Mouse (Mus musculus): ENCODE data around the gene Syn3.

The Syn3 gene

DNA sequence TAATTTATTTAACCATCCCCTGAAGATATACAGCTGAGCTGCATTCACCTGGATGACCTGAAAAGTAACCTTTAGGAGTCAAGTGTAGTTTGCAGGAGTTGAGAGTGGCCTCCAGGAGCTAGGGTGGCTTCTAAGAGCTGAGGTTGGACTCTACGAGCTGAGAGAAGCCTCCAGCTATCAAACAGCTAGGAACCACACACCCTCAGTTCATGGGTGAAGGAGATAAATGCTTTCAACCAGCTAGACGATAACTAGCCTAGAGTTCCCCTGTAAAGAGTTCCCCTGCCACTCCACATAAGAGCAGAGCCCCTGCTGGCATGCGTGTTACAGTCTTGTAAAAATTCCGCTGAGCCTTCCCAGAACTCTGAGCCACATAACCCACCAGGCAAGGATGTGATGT, 129.3 kb downstream of the Syn3 start:
- no peak for DNase-seq (ENCODE audit: low spot score in 2 of 2)

DNA sequence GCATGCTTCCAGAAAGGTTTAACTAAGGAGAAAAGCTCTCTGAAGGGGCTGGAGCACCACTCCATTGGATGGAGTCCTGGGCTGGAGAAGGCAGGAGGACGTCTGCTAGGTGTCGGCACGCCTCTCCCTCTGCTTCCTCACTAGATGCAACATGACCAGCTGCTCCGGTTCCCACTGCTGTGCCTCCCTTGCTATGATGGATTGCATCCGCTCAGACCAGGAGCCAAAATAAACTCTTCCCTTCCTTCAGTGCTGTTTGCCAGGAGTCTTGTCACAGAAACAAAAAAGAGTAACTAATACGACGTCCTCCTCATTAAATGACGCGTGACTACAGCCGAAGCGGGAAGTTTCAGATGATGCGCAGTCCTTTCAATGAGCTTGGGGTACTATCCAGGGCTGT, 129.9 kb downstream of the Syn3 start:
- DNase-seq (ENCODE audit: low spot score in 2 of 2) = no peak

DNA sequence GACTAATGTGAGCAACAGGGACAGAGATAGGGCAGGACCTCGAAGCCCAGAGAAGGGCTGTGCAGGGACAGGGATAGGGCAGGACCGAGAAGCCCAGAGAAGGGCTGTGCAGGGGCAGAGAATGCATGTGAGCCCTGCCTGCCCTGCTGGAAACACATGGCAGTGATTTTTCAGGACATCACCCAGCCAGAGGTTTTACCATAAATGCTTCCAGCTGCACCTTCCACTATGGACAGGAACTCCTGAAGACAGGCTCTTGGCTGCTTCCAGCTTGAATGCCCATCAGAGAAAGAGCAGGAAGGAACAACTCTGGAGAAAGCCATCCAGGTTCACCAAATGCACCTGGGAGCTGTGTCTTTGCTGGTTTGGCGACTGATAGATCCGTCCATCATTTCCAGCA, 131.3 kb downstream of the Syn3 start:
- no peak for DNase-seq (ENCODE audit: low spot score in 2 of 2)

GRCm38 (mm10) chr10:86365632-86366092, 133.0 kb downstream of the Syn3 start:
- no peak for DNase-seq (ENCODE audit: low spot score in 2 of 2)

DNA sequence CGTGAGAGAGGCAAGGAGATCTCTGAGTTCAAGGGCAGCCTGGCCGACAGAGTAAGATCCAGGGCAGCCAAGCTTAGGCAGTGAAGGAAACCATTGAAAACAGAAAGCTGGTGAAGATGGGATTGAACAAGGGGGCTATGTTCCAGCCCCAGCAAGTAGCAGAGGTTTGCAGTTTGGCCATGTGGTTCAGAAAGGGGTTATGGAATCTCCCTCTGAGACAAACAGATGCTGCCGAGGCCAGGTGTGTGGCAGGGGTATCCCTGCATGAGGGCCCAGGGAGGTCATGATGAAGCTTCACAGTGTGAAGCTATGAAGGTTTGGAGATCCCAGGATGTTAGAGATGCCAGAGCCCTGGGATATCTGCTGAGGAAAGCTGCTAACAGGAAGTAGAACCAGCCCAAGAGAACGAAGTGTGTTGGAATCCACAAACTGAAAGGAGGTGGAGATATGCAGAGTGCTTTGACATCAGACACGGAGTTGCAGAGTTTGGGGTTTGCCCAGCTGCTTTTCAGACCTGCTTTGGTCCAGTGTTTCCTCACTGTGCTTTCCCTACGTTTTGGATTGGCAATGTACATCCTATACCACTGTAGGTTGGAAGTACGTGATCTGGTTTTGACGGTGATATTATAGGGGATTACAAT, 134.9 kb downstream of the Syn3 start:
- DNase-seq (ENCODE audit: low spot score in 2 of 2) = no peak

GRCm38 (mm10) chr10:86359699-86360098, 139.0 kb downstream of the Syn3 start:
- DNase-seq (ENCODE audit: low spot score in 2 of 2) = no peak

- no peak for DNase-seq (ENCODE audit: low spot score in 2 of 2)
Measured at GRCm38 (mm10) chr10:86359208-86359607, 139.5 kb downstream of the Syn3 start.

DNA sequence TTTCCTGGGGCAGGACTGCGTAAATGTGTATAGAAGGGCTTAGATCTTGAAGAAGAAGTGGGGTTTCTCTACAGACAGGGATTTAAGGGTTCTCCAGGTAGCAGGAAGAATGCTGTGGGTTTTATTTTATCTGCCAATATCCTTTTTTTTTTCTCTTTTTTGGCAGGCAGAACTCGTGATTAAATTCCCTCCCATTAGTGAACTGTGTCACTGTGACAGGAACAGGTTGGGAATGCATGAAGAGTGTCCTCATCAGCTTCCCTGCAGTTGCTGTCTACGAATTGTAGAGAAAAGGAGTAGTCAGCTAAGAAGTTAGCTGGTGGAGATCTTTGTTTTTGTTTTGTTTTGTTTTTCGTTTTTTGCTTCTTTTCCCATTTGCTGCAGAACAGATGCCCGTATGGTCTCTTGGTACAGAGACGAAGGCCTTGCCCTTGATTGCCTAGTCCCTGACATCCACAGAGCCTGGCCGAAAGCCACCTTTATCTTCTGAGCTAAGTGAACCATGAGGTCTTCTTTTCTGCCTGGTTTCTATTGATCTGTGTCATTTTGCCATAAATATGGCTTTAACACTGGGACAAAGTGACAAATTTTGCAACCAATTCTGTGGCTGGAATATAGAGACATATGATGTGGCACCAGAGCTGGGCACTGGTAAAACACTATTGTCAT, 140.3 kb downstream of the Syn3 start:
- no peak for DNase-seq (ENCODE audit: low spot score in 2 of 2)

DNA sequence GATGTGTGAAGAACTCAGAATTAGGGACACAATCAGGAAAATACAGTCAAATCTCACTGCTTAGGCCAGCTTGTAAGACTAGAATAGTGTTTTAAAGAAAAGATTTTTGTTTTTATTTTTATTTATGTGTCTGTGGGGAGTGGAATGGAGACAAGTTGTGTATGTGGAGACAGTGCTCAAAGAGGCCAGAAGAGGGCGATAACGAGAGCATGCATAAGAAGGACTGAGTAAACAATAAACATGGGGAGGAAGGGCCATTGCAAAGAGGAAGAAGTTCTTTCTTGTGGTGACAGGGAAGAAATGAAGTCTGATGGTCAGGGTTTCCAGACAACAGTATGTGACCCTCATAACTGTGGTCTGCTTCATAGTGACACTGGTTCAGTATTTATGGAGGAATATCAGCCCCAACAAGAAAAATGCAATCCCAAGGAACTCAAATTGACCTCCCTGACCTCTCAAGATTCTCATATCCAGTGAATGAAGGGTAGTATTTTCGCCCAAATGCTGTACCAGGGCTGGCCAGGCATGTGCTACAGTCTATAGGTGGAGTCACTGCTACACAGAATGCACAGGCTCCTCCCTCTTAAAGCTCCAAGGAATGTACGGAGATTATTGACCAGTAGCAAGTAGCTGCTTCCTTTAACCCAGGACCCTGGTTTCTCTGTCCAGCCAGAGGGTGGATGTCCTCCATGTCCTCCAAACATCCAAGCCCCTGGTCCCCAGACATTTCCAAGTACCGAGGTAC, 141.7 kb downstream of the Syn3 start:
- DNase-seq (ENCODE audit: low spot score in 2 of 2) = no peak

- DNase-seq (ENCODE audit: low spot score in 2 of 2) = no peak
Measured at GRCm38 (mm10) chr10:86352521-86352920, 146.2 kb downstream of the Syn3 start.

GRCm38 (mm10) chr10:86351287-86351686, 147.4 kb downstream of the Syn3 start:
- no peak for DNase-seq (ENCODE audit: low spot score in 2 of 2)

GRCm38 (mm10) chr10:86346235-86346840, 152.4 kb downstream of the Syn3 start:
- no peak for DNase-seq (ENCODE audit: low spot score in 2 of 2)

- no peak for DNase-seq (ENCODE audit: low spot score in 2 of 2)
Measured at GRCm38 (mm10) chr10:86345645-86346044, 153.1 kb downstream of the Syn3 start.

- no peak for DNase-seq (ENCODE audit: low spot score in 2 of 2)
Measured at GRCm38 (mm10) chr10:86344654-86345053, 154.0 kb downstream of the Syn3 start.

DNA sequence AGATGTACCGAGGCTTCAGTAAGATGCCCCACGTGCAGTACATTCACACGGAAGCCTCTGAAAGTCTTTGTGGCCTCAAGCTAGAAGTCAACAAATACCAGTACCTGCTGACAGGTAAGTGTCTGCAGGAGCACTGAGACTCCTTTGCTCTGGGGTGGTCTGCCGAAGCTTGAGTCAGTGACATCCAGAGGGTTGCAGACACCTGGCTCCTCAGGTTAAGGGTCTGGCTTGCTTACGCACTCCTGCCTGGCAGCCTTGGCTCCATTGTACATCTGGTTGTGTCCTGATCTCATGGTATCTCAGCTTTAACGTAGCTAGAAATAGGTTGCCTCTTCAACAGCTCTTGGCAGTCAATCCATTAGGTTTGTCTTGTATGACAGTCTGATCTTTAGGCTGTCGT, 154.8 kb downstream of the Syn3 start:
- DNase-seq (ENCODE audit: low spot score in 2 of 2) = no peak

- no peak for DNase-seq (ENCODE audit: low spot score in 2 of 2)
Measured at GRCm38 (mm10) chr10:86343362-86343761, 155.3 kb downstream of the Syn3 start.

DNA sequence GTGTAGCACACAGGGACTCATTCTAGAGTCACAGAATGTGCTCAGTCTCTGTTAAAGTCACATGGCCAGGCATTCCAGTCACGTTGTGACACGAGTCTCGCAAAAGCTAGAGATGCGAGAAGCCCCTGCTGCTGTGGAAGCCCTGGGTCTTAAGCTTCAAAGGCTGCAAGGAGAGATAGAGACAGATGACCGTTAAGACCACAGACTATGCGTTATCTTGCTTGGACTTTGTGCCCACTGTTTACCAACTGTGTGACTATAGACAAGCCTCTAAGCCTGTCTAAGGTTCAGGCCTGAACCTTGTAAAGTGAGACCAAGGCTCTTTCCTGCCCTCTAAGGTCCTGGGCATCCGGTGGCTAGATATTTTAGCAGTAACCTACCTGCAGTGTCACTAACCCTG, 156.0 kb downstream of the Syn3 start:
- no peak for DNase-seq (ENCODE audit: low spot score in 2 of 2)

DNA sequence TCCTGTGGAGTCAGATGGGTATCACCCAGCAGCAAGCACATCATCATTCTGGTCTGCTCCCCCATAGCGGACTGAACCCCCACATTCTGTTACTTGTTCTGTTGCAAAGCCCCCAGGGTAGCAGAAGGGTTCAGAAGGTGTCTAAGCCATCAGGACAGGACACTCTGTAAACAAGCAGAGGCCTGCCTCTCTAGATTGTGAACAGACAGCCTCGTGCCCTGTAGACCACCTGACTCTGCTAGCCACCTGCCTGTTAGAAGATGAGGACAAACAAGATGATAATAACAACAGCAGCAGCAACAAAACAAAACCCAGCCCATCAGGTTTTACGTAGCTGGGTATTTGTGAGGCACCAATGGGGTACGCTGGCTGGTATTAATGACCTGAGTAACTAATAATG, 156.5 kb downstream of the Syn3 start:
- no peak for DNase-seq (ENCODE audit: low spot score in 2 of 2)

DNA sequence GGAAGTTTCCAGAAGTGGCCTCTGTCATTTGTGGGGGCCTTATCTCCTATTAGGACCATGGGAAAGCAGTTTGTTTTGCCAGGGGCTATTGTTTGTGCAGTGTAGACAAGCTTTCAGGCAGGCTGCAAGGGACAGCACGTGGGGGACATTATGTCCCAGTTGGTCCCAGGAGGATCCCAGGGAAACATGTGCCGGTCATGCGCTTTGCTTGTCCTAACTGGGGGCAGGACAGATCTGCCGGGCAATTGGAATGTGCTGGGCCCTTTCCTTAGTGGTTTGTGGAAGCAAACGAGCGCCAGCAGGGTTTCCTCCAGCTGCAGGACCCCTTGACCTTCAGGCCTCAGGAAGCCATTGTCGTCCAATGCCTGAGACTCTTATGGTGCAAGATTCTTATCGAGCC, 157.1 kb downstream of the Syn3 start:
- no peak for DNase-seq (ENCODE audit: low spot score in 2 of 2)

DNA sequence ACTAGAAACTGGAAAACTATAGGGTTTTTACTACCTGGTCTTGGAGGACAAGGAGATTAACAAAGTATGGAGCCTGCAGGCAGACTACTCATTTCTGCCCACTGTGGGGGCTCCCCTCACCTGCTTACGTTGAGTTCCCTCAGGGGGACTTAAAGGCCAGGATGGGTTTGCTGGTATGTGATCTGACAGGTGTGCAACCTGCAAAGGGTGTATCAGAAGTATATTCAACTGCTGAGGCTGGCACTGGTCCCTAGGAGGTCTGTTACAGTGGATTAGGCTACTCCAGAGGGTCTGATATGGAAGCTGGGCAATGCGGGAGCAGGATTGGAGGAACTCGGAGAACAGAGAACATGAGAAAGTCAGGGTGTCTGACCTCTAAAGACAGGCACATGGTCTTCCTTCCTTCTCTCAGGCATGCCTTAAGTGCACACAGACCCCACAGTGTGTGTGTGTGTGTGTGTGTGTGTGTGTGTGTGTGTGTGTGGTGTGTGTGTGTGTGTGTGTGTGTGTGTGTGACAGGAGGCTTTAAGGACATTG, 157.6 kb downstream of the Syn3 start:
- no peak for DNase-seq (ENCODE audit: low spot score in 2 of 2)

GRCm38 (mm10) chr10:86340421-86340820, 158.3 kb downstream of the Syn3 start:
- no peak for DNase-seq (ENCODE audit: low spot score in 2 of 2)
